In genomic region chr8:85717271-85717670, GRCm38 (mm10) we compare ENCODE assay signal across 14 mouse cellular contexts.
"Had no signal": no experiment of that assay in that cellular context is flagged by ENCODE, and none has a peak within 500 bp of the region (broad histone marks: within the 10 kb centered on the region; RNA-seq: fewer than 3 reads in every experiment).

No protein-coding gene starts in this region.

- DNase-seq: lung, adult 2 months; lung, postnatal 14 days; lung, postnatal 36 days; retina, postnatal 1 day; right cerebral cortex, adult 18-20 months; right cerebral cortex, postnatal 25 days; right cerebral cortex, postnatal 4 days; spleen, adult 18-20 months; thymus, adult 18-20 months; thymus, postnatal 14 days; thymus, postnatal 36 days had no signal

- ATAC-seq: lung, postnatal 0 days; midbrain, embryonic 13.5 days; midbrain, embryonic 15.5 days had no signal
